ENCODE assay signal across 19 mouse cellular contexts in genomic region chr11:65734656-65735055, GRCm38 (mm10). TPM values are rescaled to one million over a fixed set of nuclear protein-coding genes. Genes with fewer than 3 reads are reported as not detected.
A peak's percentile ranks its signal among the peaks of the same experiment; 100 is the strongest.
DNase-seq lines count a peak whose midpoint lies in the region; ATAC-seq and TF ChIP-seq lines count a peak whose summit lies in the region.
"Had no signal": no experiment of that assay in that cellular context is flagged by ENCODE, and none has a peak within 500 bp of the region (broad histone marks: within the 10 kb centered on the region; RNA-seq: fewer than 3 reads in every experiment).

No protein-coding gene starts in this region.

- no peak overlapping the region for H3K4me2 ChIP-seq in intestine, embryonic 15.5 days (replicated peaks)
- H3K4me2 ChIP-seq in kidney, embryonic 15.5 days, result no peak overlapping the region
- no peak overlapping the region for H3K4me2 ChIP-seq in midbrain, embryonic 13.5 days (replicated peaks)
- H3K4me2 ChIP-seq: forebrain, embryonic 12.5 days; limb, embryonic 15.5 days; stomach, embryonic 15.5 days had no signal

- H3K27ac ChIP-seq in thymus, adult 2 months (ENCODE audit: control insufficient read depth, insufficient read depth, low read length), result no peak overlapping the region
- no peak overlapping the region for H3K27ac ChIP-seq in intestine, embryonic 15.5 days
- peak overlapping the region; percentile 23; the same call in 1 of the 2 replicates for H3K27ac ChIP-seq in kidney, embryonic 15.5 days
- no peak overlapping the region for H3K27ac ChIP-seq in midbrain, embryonic 13.5 days
- H3K27ac ChIP-seq: forebrain, embryonic 12.5 days; limb, embryonic 15.5 days; stomach, embryonic 15.5 days had no signal

- H3K4me1 ChIP-seq in thymus, adult 2 months (replicated peaks; ENCODE audit: control insufficient read depth, insufficient read depth, low read length), result no peaks in the 10 kb centered on the region; the same call in 1 of the 2 replicates
- 0 out of 2 replicates have a peak, but pooled peaks cover 2% of the 10 kb centered on the region for H3K4me1 ChIP-seq in intestine, embryonic 15.5 days (replicated peaks)
- H3K4me1 ChIP-seq in kidney, embryonic 15.5 days, result peaks cover 2% of the 10 kb centered on the region; the same call in 1 of the 2 replicates
- H3K4me1 ChIP-seq in midbrain, embryonic 13.5 days (replicated peaks), result no peaks in the 10 kb centered on the region
- H3K4me1 ChIP-seq: forebrain, embryonic 12.5 days; limb, embryonic 15.5 days; stomach, embryonic 15.5 days had no signal

- peak; percentile 68 for ATAC-seq in intestine, embryonic 15.5 days
- no peak for ATAC-seq in kidney, embryonic 15.5 days (replicated peaks; ENCODE audit: low FRiP score)
- peak; percentile 69 for ATAC-seq in megakaryocyte progenitor cell, adult 5-6 weeks (replicated peaks; ENCODE audit: poor library complexity)
- no peak for ATAC-seq in midbrain, embryonic 13.5 days
- ATAC-seq: hindbrain, embryonic 16.5 days had no signal

- no peak overlapping the region for H3K9ac ChIP-seq in intestine, embryonic 15.5 days
- H3K9ac ChIP-seq in kidney, embryonic 15.5 days, result no peak overlapping the region
- no peak overlapping the region for H3K9ac ChIP-seq in midbrain, embryonic 13.5 days (replicated peaks)
- H3K9ac ChIP-seq: forebrain, embryonic 12.5 days; limb, embryonic 15.5 days; stomach, embryonic 15.5 days had no signal

- no peak for TF ChIP-seq CTCF in thymus, adult 2 months (IDR thresholded peaks at IDR 0.05; ENCODE audit: borderline replicate concordance, control insufficient read depth, extremely low read depth, insufficient read depth, low read length, poor library complexity)

- no peaks in the 10 kb centered on the region for H3K27me3 ChIP-seq in thymus, adult 2 months (ENCODE audit: control insufficient read depth, insufficient read depth, low read length)
- no peaks in the 10 kb centered on the region for H3K27me3 ChIP-seq in intestine, embryonic 15.5 days (replicated peaks)
- H3K27me3 ChIP-seq in kidney, embryonic 15.5 days, result no peaks in the 10 kb centered on the region
- H3K27me3 ChIP-seq in midbrain, embryonic 13.5 days, result no peaks in the 10 kb centered on the region
- H3K27me3 ChIP-seq: forebrain, embryonic 12.5 days; limb, embryonic 15.5 days; stomach, embryonic 15.5 days had no signal

- no peak overlapping the region for H3K4me3 ChIP-seq in thymus, adult 2 months (ENCODE audit: control insufficient read depth, insufficient read depth, low read length)
- H3K4me3 ChIP-seq in intestine, embryonic 15.5 days (replicated peaks), result no peak overlapping the region
- no peak overlapping the region for H3K4me3 ChIP-seq in kidney, embryonic 15.5 days (replicated peaks)
- no peak overlapping the region for H3K4me3 ChIP-seq in midbrain, embryonic 13.5 days (replicated peaks)
- H3K4me3 ChIP-seq: forebrain, embryonic 12.5 days; limb, embryonic 15.5 days; stomach, embryonic 15.5 days had no signal

- H3K9me3 ChIP-seq in intestine, embryonic 15.5 days, result no peaks in the 10 kb centered on the region
- no peaks in the 10 kb centered on the region for H3K9me3 ChIP-seq in kidney, embryonic 15.5 days (replicated peaks)
- H3K9me3 ChIP-seq in midbrain, embryonic 13.5 days, result no peaks in the 10 kb centered on the region
- H3K9me3 ChIP-seq: forebrain, embryonic 12.5 days; G1E; limb, embryonic 15.5 days; stomach, embryonic 15.5 days had no signal

- no peaks in the 10 kb centered on the region for H3K36me3 ChIP-seq in thymus, adult 2 months (ENCODE audit: control insufficient read depth, insufficient read depth, low read length)
- no peaks in the 10 kb centered on the region for H3K36me3 ChIP-seq in intestine, embryonic 15.5 days
- peaks cover 7% of the 10 kb centered on the region; the same call in 1 of the 2 replicates for H3K36me3 ChIP-seq in kidney, embryonic 15.5 days
- H3K36me3 ChIP-seq in midbrain, embryonic 13.5 days, result peaks cover 8% of the 10 kb centered on the region
- H3K36me3 ChIP-seq: limb, embryonic 15.5 days had no signal

- TF ChIP-seq POLR2A in thymus, adult 2 months (IDR thresholded peaks at IDR 0.05; ENCODE audit: control insufficient read depth, extremely low read depth, insufficient read depth, low read length, poor library complexity), result no peak

- WGBS in thymus, adult 2 months, result 27% methylated on average over 7 of the region's 7 CpGs
- WGBS in intestine, embryonic 15.5 days, result 54% methylated on average over 7 of the region's 7 CpGs
- WGBS in kidney, embryonic 15.5 days, result 71% methylated on average over 7 of the region's 7 CpGs
- WGBS in midbrain, embryonic 13.5 days, result 86% methylated on average over 7 of the region's 7 CpGs

- DNase-seq in thymus, adult 2 months, result peak; percentile 2
- no peak for DNase-seq in thymus, postnatal 10 days (ENCODE audit: low spot score in 2 of 2)
- no peak for DNase-seq in liver
- DNase-seq in right cerebral cortex, adult 18-20 months, result no peak
- DNase-seq: cerebellum, adult 9-11 months; embryo, embryonic 11 days; gastrocnemius, postnatal 25 days; heart, postnatal 14 days; layer of hippocampus, adult 9-11 months; spleen, adult 18-20 months had no signal

RNA-seq across cellular contexts. Expression of gene Map2k4, which starts 53.4 kb away (rescaled TPM):
- polyA plus RNA-seq in thymus, adult 2 months (2012; rRNA removed), result 17.8 and 18.5 TPM in 2 replicates
- 54.8 and 57.8 TPM in 2 replicates for polyA plus RNA-seq in intestine, embryonic 15.5 days (2015; fragmentation: Nextera tagmentation; extraction: Ambion mirVana)
- 61.3 and 61.8 TPM in 2 replicates for polyA plus RNA-seq in kidney, embryonic 15.5 days (2015; fragmentation: Nextera tagmentation; extraction: Ambion mirVana)
- total RNA-seq in megakaryocyte progenitor cell, adult 5-6 weeks (2015), result 56.8 and 61.7 TPM in 2 replicates
- 27.2 and 37.2 TPM in 2 replicates for total RNA-seq in megakaryocyte progenitor cell, adult 5-6 weeks (2017)
- 72.1 and 77.1 TPM in 2 replicates for polyA plus RNA-seq in midbrain, embryonic 13.5 days (2015; fragmentation: Nextera tagmentation; extraction: Ambion mirVana)

Comparison
In these comparisons a context has a peak if more than half of its experiments do, and no peak if none do; other contexts are left out.
1. ATAC-seq: peak in intestine, embryonic 15.5 days (single experiment) and megakaryocyte progenitor cell, adult 5-6 weeks (single experiment); none in kidney, embryonic 15.5 days (single experiment) and midbrain, embryonic 13.5 days (single experiment).